Mouse (Mus musculus) yolk sac, embryonic 10.5 days (tissue): Measurements from ENCODE around the gene Rap2a.
A peak's percentile ranks its signal among the peaks of the same experiment; 100 is the strongest.

ENCODE experiments used
- DNase-seq: peaks from one replicate; pipeline ENCODE4 v3.0.0-alpha.2; 2017; ENCODE audit warnings: low spot score

The Rap2a gene

DNA sequence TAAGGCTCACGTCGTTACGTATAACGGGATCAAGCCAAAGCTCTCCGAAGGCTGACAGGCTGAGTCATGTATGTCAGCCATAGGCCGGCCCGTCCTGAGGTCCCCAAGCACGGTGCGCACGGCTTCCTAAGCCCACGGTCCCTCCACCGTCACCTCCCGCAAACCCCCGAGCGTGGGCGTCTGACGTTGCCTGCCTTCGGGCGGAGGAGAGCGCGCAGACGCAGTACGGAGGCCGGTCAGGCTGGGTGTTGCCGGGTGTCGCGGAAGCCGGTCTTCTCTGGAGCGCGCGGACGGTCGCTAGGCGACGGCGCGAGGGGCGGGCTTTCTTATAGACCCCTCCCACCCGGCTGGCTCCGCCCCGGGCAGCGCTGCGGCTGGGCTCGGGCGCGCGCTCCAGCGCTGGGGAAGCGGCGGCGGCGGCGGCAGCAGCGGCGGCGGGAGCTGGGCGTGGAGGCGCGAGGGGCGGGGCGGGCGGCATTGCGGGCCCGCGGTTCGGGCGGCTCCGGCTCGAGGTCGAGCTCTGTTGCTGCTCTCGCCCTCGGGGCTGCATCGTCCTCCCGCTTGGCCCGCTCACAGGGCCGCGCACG is at the start of gene Rap2a:
Gene Rap2a (plus strand): TSS at position 463 of the 587 bp plus-strand sequence.
- DNase-seq: peak; percentile 94

DNA sequence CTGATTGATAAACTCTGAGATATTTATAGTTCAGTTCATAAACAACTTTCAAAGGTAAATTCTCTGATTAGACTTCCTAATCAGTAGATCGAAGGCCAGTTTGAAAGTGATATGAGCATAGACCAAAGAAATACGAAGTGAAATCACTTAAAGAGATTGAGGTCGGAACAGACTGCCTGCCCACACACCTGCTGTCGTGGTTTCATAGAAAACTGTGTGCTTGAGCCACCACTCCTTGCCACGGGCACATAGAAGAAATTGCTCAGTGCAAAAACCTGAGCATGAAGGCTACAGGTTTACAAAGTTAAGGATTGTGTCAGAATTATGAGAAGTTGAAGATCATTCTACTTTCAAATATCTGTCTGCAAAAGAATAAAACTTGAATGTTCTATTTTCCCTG is 49.7 kb upstream of the Rap2a start:
- DNase-seq: no peak

DNA sequence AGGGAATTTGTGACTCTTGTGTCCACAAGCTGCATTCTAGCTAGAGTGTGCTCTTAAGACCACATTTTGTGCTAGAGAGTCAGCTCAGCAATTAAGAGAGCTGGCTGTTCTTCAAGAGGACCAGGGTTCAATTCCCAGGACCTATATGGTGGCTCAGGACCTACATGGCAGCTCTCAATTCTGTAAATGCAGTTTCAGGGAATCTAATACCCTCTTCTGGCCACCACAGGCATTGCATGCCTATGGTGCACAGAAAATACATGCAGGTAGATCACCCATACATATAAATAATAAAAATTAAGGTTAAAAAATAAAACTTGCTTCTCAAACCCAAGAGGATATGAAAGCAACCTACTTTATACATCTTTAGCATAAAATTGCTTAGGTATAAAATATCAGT is 45.5 kb upstream of the Rap2a start:
- DNase-seq: no peak

DNA sequence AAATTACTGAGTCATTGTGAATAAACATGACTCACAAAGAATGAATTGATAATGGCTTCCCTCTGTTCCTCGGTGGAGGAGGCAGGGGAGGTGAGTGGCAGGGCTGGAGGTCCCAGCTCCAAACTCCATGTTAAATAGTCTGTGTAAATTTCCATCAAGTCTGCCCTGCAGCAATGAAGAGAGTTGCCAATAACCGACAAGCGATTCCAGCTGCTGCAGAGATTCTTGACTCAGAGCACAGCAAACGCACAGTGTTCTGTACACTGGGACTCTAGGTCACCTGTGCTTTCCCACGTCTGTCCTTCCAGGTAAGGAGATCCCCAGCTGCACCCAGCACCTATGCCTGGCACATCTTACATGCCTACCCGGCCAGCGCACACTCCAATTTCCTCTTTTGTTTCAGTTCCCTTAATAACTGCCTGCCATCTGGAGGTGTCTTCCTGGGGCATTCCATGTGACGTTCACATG is 44.3 kb upstream of the Rap2a start:
- no peak for DNase-seq

DNA sequence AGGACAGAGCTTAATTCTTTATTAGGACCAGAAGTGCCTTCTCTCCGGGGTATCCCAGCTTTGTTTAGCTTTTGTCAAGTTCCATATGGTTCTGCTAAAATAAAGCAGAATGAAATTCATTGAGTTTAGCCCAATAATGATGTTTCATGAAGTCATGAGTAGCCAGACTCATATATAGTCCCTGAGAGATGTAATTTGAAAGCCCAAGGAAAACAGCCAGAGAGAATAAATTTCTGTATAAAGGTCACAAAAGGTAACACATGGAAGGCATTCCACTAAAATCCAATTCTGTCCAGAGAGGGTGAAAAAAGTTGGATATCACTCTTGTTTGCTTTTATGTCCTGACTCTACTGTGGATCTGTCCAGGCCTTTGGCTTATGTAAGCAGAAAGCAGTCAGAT is 43.4 kb upstream of the Rap2a start:
- no peak for DNase-seq

DNA sequence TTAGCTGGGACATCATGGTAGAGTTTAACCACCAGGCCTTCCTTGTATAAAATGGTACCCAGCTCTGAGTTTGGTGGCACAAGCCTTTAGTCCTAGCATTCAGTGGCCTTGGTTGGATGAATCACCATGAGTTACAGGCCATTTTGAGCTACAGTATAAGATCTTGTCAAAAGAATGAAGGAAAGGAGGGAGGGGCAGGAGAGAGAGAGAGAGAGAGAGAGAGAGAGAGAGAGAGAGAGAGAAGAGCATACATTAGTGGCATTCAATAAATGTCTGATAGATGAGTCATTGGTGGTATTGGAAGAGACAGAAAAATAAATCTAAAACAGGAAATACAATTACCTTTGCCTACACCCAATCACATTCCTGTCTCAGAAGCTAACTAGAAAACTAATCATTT is 37.5 kb upstream of the Rap2a start:
- no peak for DNase-seq

DNA sequence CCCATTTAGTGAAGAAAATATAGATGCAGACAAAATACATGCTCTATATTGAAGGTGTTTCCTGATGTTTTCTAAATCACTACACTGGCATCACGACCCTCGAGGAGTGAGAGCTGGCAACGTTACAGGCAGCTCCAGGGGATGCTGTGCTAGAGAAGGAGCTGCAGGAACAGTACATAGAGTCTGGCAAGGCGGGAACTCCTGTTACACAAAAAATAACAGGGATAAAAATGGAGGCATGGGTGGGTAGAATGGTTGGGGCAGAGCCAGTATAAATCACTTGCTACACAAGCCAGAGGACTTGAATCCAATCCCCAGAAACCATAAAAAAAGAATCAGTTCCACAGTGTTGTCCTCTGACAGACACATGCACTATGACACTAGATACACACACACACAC is 37.0 kb upstream of the Rap2a start:
- DNase-seq: no peak

DNA sequence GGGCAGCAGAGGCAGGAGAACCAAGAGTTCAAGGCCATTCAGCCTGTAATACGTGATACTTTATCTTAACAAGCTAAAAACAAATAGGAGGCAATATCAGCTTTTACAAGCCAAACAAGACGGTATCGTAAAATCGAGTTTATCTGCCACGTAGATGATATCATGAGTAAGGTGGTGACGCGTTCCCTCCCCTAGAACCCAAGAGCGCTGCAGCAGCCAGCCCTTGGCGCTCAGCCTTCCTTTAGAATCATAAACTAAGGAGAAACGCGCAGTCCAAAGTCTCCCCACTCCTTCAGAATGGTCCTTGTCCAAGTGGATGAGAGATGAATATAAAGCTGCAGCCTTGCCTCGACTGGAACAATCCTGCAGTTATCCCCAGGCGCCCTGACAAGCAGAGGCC is 36.4 kb upstream of the Rap2a start:
- no peak for DNase-seq

DNA sequence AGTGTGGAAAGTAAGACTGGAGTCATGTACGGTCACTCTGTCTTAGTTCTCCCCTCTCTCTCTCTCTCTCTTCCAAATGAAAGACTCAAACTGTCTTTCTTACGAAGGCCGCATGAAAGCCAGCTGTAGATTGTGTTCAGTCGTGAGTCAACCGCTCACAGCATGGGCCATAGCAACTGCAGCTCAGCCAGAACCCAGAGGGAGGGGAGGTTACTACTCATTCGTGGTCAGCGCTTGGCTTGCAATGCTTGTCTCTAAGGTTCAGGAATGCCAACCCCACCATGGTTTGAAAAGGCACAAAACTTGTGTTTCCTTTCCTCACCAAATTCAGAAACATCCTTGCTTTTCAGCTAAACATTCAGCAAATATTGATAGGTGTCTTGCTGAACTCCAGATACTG is 24.0 kb upstream of the Rap2a start:
- DNase-seq: no peak

DNA sequence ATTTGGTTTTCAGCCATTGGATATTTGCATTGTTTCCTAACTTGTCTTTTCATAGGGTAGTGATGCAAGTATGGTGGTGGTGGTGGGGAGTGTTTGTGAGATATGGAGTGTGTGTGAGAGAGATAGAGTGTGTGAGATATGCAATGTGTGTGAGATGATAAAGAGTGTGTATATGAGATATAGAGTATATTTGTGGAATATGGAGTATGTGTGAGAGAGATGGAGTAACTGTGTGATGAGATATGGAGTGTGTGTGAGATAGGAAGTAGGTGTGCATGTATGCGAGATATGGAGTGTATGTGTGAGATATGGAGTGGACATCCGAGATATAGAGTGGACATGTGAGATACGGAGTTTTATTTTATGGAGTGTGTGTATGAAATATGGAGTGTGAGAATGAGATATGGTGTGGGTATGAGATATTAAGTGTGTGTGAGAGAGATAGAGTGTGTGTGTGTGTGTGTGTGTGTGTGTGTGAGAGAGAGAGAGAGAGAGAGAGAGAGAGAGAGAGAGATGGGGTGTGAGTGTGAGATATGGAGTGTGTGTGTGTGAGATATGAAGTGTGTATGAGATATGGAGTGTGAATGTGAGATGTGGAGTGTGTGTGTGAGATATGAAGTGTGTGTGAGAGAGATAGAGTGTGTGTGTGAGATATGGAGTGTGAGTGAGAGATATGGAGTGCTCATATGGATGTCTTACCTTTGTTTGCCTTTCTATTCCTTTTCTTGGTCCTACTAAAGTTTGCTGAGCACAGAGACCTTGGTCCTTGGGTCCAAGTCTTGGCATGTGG is 14.1 kb upstream of the Rap2a start:
- DNase-seq: no peak

DNA sequence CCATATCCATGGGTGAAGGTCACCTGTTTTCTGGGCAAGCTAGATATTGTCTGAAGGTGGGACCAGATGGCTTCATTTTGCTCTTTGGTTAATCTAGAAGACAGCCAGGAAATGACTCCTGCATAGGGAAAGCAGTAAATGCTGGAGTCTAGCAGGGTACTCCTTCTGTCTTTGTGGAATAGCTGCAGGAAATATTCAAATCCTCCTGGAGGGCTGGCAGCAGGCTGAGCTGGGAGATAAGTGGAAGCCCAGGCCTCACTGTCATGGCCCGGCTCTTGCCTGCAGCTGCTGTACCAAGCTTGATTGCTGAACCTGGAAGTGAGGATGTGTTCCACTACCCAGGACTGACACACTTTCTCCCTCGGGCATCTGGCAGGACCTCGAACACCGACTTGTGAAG is 11.4 kb upstream of the Rap2a start:
- no peak for DNase-seq

DNA sequence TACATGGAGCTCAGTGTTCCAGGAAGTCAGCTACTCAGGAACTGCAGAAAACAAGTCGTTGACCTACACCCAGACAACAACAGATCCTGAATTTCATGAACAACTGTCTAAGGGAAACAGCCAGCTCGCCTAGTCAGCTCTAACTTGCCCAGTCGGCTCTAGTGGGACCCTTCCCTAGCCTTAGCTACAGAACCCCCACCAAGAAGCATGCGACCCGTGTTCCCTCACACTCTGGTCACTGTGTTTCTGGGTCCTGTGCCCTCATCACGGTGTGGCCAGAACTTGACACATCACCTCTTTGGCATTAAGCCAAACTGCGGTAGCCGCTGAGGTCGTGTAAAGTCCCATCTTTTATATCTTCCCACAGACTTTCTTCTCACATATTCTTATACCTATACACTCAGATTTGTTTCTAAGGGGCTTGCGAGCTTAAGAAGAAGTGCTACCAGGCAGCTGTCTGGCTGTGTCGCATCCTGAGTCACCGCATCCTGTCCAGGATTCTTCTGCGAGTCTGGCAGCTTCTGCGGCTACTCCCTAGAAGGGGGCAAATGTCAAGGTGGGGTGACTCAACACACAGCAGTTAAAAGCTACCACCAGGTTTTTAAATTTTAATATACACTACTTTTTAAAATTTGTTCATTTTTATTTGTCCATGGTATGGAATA is 9.0 kb upstream of the Rap2a start:
- no peak for DNase-seq

DNA sequence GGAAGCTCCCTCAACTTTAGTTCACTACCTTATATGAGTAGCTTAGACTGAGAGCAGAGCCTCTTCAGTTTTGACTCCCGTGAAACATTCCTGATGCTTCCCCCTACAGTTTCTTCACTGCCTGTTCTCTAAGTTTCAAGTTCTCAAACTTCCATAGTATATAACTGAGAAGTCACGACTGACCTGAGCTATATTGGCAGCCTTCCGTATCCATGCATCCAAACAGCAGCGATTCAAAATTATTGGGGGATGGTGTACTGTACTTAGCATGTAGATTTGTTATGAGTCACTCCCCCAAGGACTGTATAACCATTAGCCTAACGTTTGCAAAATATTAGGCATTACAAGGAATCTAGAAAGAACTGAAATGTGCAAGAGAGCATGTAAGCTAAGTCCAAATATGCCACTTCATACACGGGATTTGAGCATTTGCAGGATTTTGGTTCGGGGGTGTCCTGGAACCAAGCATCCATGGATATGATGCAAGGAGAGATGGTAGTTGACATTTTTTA is 2.0 kb upstream of the Rap2a start:
- no peak for DNase-seq

DNA sequence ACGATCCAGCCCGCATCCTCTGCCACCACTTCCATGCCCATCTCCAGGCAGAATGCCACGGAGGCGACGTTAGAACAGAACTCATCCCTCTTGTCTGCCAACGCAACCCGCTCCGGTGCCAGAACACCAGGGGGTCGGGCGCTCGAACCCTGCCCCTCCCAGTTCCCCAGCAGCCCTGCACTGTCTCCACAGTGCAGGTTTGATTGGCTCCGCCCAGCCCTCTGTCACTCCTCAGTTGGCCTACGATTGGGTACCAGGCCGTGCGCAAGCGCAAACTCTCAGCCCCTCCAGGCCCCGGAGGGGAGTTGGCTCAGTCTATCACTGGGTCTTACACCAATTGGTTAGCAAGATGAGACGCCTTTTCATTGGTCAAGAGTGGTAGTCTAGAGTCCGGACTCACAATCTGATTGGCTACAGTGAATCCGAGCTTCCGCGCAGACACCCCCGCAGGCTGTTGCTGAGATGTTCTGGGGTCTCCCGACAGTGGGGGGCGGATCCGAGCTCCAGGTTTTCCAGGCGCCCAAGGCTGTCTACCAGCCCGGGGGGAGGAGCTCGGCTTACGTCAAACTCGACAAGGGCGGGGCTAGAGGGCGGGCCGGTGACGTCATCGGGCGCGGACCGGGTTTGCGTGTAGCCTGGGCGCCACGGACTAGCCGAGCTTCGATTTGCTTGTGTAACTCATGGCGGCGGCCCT is 809 bp upstream of the Rap2a start:
- DNase-seq: peak; percentile 99

DNA sequence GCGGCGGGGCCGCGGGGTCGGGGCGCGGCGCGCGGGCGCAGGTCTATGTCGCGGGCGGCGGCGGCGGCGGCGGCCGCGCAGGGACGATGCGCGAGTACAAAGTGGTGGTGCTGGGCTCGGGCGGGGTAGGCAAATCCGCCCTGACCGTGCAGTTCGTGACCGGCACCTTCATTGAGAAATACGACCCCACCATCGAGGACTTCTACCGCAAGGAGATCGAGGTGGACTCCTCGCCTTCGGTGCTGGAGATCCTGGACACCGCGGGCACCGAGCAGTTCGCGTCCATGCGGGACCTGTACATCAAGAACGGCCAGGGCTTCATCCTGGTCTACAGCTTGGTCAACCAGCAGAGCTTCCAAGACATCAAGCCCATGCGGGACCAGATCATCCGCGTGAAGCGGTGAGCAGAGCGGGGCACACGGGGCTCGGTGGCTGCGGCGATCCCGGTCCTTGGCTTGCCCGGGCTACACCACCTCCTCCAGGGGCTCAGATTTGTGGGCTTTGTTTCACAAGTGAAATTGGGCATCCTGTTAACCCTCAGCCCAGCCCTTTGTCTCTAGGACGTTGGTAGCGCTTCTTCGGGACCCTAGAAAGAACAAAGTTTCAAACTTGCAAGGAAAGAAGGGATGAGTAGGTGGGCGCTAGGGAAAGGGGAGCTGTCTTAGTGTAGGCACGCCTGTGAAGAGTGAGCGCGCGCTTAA is 547 bp downstream of the Rap2a start:
- peak; percentile 19 for DNase-seq

DNA sequence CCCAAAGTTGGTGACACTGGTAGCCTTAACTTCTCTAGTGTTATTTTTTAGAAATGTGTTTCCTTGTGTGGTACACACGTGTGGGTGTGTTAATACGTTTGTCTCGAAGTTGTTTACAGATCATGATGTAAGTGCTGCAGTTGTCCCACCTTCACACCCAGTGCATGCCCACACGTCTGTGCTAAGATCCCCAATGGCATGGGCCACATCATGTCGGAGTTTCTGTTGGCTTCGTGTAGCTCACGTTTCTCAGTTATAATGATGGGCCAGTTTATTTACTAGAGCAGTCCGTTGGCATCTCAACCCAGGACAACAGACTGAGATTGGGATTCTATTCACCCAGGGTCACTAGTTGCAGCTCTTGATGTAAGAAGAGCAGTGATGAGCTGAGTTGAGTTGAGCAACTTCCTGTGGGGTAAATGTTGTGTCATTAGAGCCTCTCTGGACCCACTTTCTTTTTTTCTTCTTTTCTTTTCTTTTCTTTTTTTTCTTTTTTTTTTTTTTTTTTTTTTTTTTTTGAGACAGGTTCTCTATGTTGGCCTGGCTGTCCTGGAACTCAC is 2.2 kb downstream of the Rap2a start:
- no peak for DNase-seq

DNA sequence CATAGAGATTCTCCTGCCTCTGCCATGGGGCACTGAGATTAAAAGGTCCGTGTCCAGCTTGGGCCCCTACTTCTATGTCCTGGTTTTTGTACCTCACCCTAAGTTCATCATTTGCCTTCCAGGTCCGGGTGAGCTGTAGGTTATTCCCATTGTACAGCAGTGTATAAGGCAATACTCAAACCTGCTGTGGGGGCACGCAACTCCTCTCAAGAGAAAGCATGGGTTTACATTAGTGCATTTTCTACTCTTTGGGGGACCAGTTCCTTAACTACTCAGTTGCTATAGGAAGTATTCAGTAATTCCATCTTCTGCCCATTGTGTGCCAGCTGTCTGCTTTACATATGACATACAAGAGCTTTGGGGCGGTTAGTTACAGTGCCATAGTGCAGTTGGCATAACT is 2.7 kb downstream of the Rap2a start:
- no peak for DNase-seq

DNA sequence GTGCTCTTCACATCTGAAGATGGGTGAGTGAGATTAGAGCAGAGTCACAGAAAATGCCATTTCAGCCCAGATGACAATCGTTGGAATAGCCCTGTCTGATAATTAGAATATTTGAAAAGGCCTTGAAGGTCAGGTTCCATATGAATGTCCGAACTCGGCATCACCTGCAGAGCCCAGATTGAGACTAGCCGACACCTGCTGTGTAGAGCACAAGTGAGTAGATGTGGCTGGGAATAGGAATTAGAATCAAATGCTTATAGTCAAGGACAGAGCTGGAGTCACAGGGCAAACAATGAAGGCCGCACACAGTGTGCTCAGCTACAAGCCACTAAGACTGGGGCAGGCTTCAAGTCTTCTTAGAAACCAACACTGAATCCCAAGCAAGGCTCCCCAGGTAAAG is 6.3 kb downstream of the Rap2a start:
- no peak for DNase-seq

DNA sequence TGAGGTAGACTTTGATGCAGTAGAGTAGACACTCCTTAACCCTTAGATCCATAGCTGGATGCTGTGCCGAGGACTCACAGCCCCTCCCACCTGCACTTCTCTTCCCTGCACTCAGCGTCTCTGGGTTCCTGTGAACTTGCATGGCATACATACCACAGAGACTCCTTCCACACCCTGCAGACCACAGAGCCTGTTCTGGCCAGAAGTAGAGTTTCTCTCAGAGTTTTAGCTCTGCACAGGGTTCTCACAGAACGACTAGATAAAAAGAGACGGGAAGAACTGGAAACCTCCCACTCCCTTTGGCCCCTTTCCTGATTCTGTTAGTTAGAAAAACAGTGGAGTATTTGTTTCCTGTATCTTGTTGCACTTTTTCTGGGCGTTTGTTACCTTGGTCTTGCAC is 18.0 kb downstream of the Rap2a start:
- DNase-seq: no peak

DNA sequence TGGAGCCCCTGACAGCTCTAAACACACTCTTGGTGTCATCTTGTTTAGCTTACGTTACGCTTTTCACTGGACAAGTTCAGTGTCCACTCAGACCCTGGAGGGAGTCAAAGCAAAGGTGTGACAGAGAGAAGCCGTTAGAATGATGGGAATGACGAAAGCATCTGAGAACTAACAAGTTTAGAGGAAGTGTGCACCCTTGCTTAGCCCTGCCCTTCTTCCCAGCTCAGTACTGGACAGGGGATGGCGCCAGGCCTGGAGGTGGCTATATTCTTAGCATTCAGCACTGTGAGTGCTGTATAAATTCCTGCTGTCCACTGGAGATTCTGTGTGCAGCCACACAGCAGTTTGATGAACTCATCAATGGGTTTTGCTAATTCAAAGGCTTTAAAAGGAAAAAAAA is 18.6 kb downstream of the Rap2a start:
- DNase-seq: no peak

DNA sequence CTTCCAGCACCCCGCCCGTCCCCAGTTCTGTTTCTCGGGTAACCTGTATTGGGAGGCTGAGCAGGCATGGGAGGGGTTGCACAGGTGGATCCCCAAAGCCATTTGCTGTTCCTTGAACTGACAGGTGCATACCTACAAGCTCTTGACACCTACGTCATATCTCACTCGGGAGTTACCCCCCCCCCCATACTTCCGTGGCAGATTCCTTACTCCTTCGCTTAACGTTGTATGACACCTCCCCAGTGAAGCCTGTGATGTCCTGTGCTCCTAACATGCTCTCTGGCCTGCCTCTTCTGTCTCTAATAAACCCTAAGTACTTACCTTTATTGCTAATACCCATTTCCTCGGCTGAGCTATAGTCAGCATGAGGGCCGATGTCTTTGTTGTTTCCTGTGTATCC is 20.9 kb downstream of the Rap2a start:
- no peak for DNase-seq

DNA sequence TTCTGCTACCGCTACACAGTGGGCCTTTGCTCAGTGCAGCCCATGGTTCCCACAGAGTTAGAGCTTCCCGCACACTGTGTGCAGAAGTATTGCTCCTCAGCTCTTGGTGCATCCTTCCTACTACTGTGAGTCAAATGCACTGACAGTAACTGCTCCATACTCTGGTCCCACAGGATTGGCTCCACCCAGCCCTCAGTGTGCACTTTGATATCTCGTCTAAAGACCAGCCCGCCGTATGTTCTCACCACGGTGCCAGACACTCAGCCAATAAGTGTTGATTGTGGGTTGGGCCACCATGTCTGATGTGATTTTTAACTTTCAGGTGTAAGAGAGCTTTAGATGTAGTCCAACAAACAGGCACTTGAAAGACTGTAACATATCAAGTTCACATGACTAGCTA is 21.4 kb downstream of the Rap2a start:
- no peak for DNase-seq
